Mouse (Mus musculus): Measurements from ENCODE around the gene Idi1.

DNA sequence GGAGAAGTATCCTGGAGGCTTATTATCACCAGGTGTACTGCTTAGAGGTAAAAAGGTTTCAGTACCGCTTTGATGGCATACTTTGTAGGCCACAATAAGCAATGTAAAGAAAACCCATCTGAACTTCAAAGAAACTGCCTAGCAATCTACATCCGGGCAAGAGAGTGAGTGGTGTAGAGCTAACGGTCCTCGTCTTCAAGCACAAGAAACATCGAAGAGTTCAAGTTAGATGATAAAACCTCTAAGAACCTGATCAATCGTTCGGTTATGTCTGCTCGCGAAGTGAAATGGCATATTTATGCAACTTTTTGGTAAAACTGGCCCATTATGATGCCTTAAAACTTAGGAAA lies 15.2 kb upstream of the Idi1 start:
- TF ChIP-seq GATA1 (IDR thresholded peaks at IDR 0.05; ENCODE audit: borderline replicate concordance, low read length) = no peak
- no peak for TF ChIP-seq FLI1 (IDR thresholded peaks at IDR 0.05; ENCODE audit: low read length)

All from megakaryocyte, embryonic 14.5 days (primary cell).